Mouse (Mus musculus) neural tube, embryonic 11.5 days (tissue): ENCODE data around the gene Plac9b. TPM values are rescaled to one million over a fixed set of nuclear protein-coding genes. Genes with fewer than 3 reads are reported as not detected.
"Not testable (repeated sequence)": the region's sequence is repeated elsewhere in the genome, so short reads cannot be mapped to it uniquely, and the experiment has no call there.

Experiments
- ATAC-seq: fragments of 200-750 bp; cut with Nextera tagmentation; 2 replicates; pipeline ENCODE4 v1.8.0; 2017; ENCODE audit warnings: moderate number of reproducible peaks, mild to moderate bottlenecking, moderate TSS enrichment, moderate library complexity; ENCODE audit not compliant: insufficient read depth, low FRiP score, low TSS enrichment
- DNase-seq: peaks from one replicate; pipeline ENCODE4 v3.0.0-alpha.2; 2015; ENCODE audit warnings: low spot score
- H3K27ac ChIP-seq: fragments of 300-500 bp; sonication (generic); 2 replicates; pipeline ENCODE4 v1.5.1; 2014; ENCODE audit warnings: low read depth, mild to moderate bottlenecking, low read length
- H3K27me3 ChIP-seq: fragments of 300-500 bp; sonication (generic); 2 replicates; pipeline ENCODE4 v1.6.1; 2014; ENCODE audit warnings: mild to moderate bottlenecking, low read length, mixed read lengths; ENCODE audit not compliant: control insufficient read depth, insufficient read depth
- H3K36me3 ChIP-seq: fragments of 300-500 bp; sonication (generic); 2 replicates; pipeline ENCODE4 v1.6.1; 2014; ENCODE audit warnings: mild to moderate bottlenecking, low read length, moderate library complexity, mixed read lengths; ENCODE audit not compliant: control insufficient read depth, insufficient read depth
- H3K4me1 ChIP-seq: fragments of 300-500 bp; sonication (generic); 2 replicates; pipeline ENCODE4 v1.6.1; 2014; ENCODE audit warnings: low read length, mixed read lengths; ENCODE audit not compliant: control insufficient read depth, insufficient read depth
- H3K4me2 ChIP-seq: fragments of 300-500 bp; sonication (generic); 2 replicates; pipeline ENCODE4 v1.6.1; 2014; ENCODE audit warnings: low read depth, mild to moderate bottlenecking, moderate library complexity
- H3K4me3 ChIP-seq: fragments of 300-500 bp; sonication (generic); 2 replicates; pipeline ENCODE4 v1.5.1; 2014; ENCODE audit warnings: low read depth, low read length
- H3K9ac ChIP-seq: fragments of 300-500 bp; sonication (generic); 2 replicates; pipeline ENCODE4 v1.6.1; 2014; ENCODE audit warnings: mild to moderate bottlenecking, low read length
- H3K9me3 ChIP-seq: fragments of 300-500 bp; sonication (generic); 2 replicates; pipeline ENCODE4 v1.6.1; 2016; ENCODE audit warnings: low read length; ENCODE audit not compliant: control insufficient read depth
- WGBS: fragments of 180-500 bp; shearing (Covaris S2); extraction: QIAGEN DNeasy Blood & Tissue Kit; methylation state at CpG from one replicate; pipeline ENCODE4 v1.1.7; 2014; 5-methylcytosine and 5-hydroxymethylcytosine counted together
- polyA plus RNA-seq: library from polyadenylated mRNA; unstranded; fragments of >200 nt; fragmentation: Nextera tagmentation; extraction: Ambion mirVana; gene quantifications from 2 replicates; pipeline ENCODE4 v1.2.1, GENCODE M21; 2014

The Plac9b gene
- polyA plus RNA-seq = 0.39 and 1.5 TPM in 2 replicates

DNA sequence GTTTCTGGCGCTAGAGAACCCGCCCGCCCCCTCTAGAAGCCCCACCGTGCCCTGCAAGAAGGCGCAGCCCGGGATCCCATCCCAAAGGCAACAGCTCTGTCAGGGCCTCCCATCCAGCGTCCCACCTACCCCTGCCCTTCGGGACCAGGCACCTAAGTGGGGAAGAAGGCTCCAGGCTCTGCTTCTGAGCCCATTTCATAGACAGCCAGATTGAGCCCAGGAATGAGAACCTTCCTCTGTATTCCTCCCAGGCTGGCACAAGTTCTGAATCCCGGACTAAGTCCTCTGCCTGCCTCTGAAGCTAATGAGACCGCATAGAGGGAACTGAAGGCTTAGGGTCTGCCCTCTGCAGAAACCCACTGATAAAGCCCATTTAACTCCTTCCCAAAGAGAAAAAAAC lies at the start of gene Plac9b:
Plac9b (minus strand) TSS at position 101 of the 400 bp plus-strand sequence.
- H3K4me3 ChIP-seq, H3K9me3 ChIP-seq, H3K9ac ChIP-seq, H3K27me3 ChIP-seq, ATAC-seq, DNase-seq, H3K4me2 ChIP-seq, H3K4me1 ChIP-seq, H3K36me3 ChIP-seq, H3K27ac ChIP-seq: not testable (repeated sequence)
- WGBS = no CpG with 5 or more reads among the region's 10 CpGs

GRCm38 (mm10) chr14:26216233-26217000 lies 34.1 kb upstream of the Plac9b start:
- not testable (repeated sequence) for H3K4me2 ChIP-seq, H3K9me3 ChIP-seq, H3K27ac ChIP-seq, H3K4me1 ChIP-seq, ATAC-seq, H3K9ac ChIP-seq, H3K36me3 ChIP-seq, DNase-seq, H3K27me3 ChIP-seq, H3K4me3 ChIP-seq
- WGBS = no CpG with 5 or more reads among the region's 5 CpGs

- H3K9me3 ChIP-seq, ATAC-seq, H3K36me3 ChIP-seq, DNase-seq, H3K27ac ChIP-seq, H3K27me3 ChIP-seq, H3K4me1 ChIP-seq, H3K4me2 ChIP-seq, H3K4me3 ChIP-seq, H3K9ac ChIP-seq: not testable (repeated sequence)
- WGBS = no CpG with 5 or more reads among the region's 10 CpGs
Measured at GRCm38 (mm10) chr14:26206926-26207247, 24.6 kb upstream of the Plac9b start, which contains the start of gene Tmem254b. Tmem254b (minus strand) TSS chr14:26207041.

DNA sequence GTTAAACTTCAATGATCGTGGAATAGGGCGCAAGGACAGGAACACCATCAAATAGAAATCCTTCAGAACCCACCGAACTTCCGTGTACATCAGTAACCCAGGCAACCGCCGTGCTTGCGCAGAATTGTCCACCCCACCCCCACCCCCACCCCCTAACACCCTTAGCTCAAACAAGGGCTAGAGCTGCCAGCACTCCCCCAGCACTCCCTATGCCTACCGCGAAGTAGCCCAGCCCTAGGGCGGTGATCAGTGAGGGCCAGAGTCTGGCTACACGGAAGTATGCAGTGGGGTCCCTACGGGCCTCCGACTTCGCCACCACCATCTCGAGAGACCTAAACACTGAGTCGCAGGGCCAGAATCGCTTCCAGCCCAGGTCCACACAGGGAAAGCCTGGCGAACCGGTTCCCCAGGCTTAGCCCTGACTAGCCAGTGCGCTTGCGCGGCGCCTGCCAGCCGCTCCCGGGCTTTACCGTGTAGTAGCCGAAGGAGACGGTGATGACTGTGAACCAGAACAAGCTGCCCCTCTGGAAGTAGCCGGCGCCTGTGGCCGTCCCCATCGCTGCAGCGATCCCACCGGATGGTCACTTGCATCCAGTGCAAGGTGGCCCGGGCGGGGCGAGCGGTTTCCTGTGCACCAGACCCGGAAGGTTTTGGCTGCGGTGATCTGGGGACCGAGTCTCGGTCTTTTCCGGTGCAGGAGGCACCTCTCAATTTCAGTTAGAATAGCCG lies 24.1 kb upstream of the Plac9b start:
- DNase-seq, H3K4me1 ChIP-seq, H3K4me2 ChIP-seq, H3K4me3 ChIP-seq, H3K27me3 ChIP-seq, H3K9me3 ChIP-seq, H3K9ac ChIP-seq, H3K36me3 ChIP-seq, H3K27ac ChIP-seq: not testable (repeated sequence)
- peak; percentile 55; the same call in 1 of the 2 replicates for ATAC-seq
- no CpG with 5 or more reads among the region's 44 CpGs for WGBS

GRCm38 (mm10) chr14:26197851-26198250 lies 15.6 kb upstream of the Plac9b start:
- not testable (repeated sequence) for H3K36me3 ChIP-seq, DNase-seq, H3K27me3 ChIP-seq, H3K4me2 ChIP-seq, H3K4me3 ChIP-seq, H3K9ac ChIP-seq, H3K9me3 ChIP-seq, H3K4me1 ChIP-seq, ATAC-seq, H3K27ac ChIP-seq
- WGBS = no CpG with 5 or more reads among the region's 3 CpGs

DNA sequence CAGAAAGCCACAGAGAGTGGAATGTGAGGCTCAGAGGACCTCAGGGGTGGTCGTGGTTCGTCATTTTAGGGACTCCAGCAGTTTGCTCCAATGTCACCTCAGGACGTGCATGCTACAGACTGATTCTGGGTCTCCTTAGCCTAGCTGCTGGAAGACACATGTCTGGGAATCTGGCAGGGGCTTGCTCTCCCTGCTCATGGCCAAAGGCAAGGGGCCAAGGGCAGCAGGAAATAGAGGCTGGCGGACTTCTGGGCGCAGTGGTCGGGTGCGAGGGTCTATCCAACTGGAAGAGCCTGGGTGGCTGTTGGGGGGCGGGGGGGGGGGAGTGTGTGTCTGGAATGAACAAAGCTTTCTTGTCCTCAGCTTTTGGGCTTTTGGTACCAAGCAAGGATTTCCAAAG lies 6.1 kb upstream of the Plac9b start:
- no CpG with 5 or more reads among the region's 8 CpGs for WGBS
- H3K36me3 ChIP-seq, H3K27me3 ChIP-seq, H3K4me2 ChIP-seq, H3K4me3 ChIP-seq, H3K27ac ChIP-seq, DNase-seq, H3K9ac ChIP-seq, ATAC-seq, H3K9me3 ChIP-seq, H3K4me1 ChIP-seq: not testable (repeated sequence)

GRCm38 (mm10) chr14:26186638-26187037 lies 4.4 kb upstream of the Plac9b start:
- WGBS = no CpG with 5 or more reads among the region's 9 CpGs

DNA sequence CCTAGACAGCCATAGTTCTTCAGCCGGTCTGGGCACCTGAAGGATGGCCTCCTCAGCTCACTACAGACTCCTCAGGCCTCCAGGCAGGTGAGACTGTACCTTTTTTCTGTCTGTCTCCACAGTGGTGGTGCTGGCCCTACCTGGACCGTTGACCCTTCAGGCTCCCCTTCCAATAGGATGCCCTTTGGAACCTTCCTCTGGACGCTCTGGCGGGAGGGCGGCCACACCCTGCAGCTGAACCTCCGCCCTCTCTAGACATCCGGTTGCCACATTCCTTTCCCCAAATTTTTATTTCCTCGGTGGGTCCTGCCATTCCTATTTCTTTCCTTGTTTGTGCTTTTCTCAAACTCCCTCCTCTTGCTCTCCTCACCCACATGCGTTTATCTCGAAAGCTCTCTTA lies 620 bp downstream of the Plac9b start:
- no CpG with 5 or more reads among the region's 10 CpGs for WGBS
- ATAC-seq, DNase-seq: not testable (repeated sequence)

More at GRCm38 (mm10) chr14:26186638-26187037, 4.4 kb upstream of the Plac9b start:
- not testable (repeated sequence) for H3K4me2 ChIP-seq, H3K27ac ChIP-seq, H3K9ac ChIP-seq, H3K9me3 ChIP-seq, H3K4me1 ChIP-seq, H3K27me3 ChIP-seq, ATAC-seq, H3K36me3 ChIP-seq, H3K4me3 ChIP-seq, DNase-seq

GRCm38 (mm10) chr14:26175028-26175427 lies 7.3 kb downstream of the Plac9b start:
- H3K9ac ChIP-seq, ATAC-seq, H3K4me1 ChIP-seq, H3K4me2 ChIP-seq, H3K27me3 ChIP-seq, H3K9me3 ChIP-seq, H3K36me3 ChIP-seq, H3K27ac ChIP-seq, H3K4me3 ChIP-seq, DNase-seq: not testable (repeated sequence)
- no CpG with 5 or more reads among the region's 6 CpGs for WGBS

More for the DNA sequence above, 620 bp downstream of the Plac9b start:
- H3K4me1 ChIP-seq, H3K9me3 ChIP-seq, H3K27me3 ChIP-seq, H3K27ac ChIP-seq, H3K36me3 ChIP-seq, H3K4me3 ChIP-seq, H3K9ac ChIP-seq, H3K4me2 ChIP-seq: not testable (repeated sequence)
